Mouse (Mus musculus) cerebellum, adult 2 months (tissue): ENCODE results near the gene Krtap28-13. TPM values are rescaled to one million over a fixed set of nuclear protein-coding genes. Genes with fewer than 3 reads are reported as not detected.

ENCODE experiments used
- DNase-seq, 2 experiments: peaks; one replicate each; pipeline ENCODE4 v3.0.0; 2021
- H3K27ac ChIP-seq: fragments of 200-500 bp; 2 replicates; pipeline ENCODE4 v1.5.1; 2012; ENCODE audit warnings: low read length, control low read depth, inconsistent platforms; ENCODE audit not compliant: insufficient read depth
- H3K27me3 ChIP-seq: fragments of 200-500 bp; 2 replicates; pipeline ENCODE4 v1.6.1; 2012; ENCODE audit warnings: inconsistent platforms, mild to moderate bottlenecking, low read length, moderate library complexity; ENCODE audit not compliant: control insufficient read depth, insufficient read depth
- H3K4me1 ChIP-seq: fragments of 200-500 bp; 2 replicates; pipeline ENCODE4 v1.6.1; 2011; ENCODE audit warnings: low read length; ENCODE audit not compliant: control insufficient read depth, insufficient read depth
- H3K4me3 ChIP-seq: fragments of 200-500 bp; replicated peaks from 2 replicates; pipeline ENCODE3; 2011; ENCODE audit warnings: mild to moderate bottlenecking, low read depth, low read length, control low read depth; ENCODE audit not compliant: insufficient read depth
- CTCF ChIP-seq: fragments of 200-500 bp; IDR thresholded peaks from 2 replicates; pipeline ENCODE4 v1.5.1; 2011; ENCODE audit warnings: low read depth, mild to moderate bottlenecking, control low read depth, low read length, moderate library complexity, borderline replicate concordance; ENCODE audit not compliant: insufficient read depth
- POLR2A ChIP-seq: fragments of 200-500 bp; IDR thresholded peaks from 2 replicates; pipeline ENCODE4 v1.6.1; 2011; ENCODE audit warnings: low read length, control low read depth, borderline replicate concordance; ENCODE audit not compliant: insufficient read depth
- WGBS: fragments of 180-500 bp; shearing (Covaris S2); methylation state at CpG from one replicate; pipeline ENCODE4 v1.1.7; 2018; 5-methylcytosine and 5-hydroxymethylcytosine counted together
- polyA plus RNA-seq: library from polyadenylated mRNA; depleted of rRNA; stranded (reverse); fragments of >200 nt; gene quantifications from 2 replicates; pipeline ENCODE4 v1.2.3, GENCODE M21; 2012

Gene Krtap28-13
- polyA plus RNA-seq, 1 experiment = not detected

- no peak for TF ChIP-seq POLR2A
- no peak for TF ChIP-seq CTCF
- H3K4me3 ChIP-seq = peak within 1 kb of the TSS; percentile 59
- H3K4me1 ChIP-seq = no peaks in the 10 kb centered on the region
- peak; percentile 34 to 37 for DNase-seq
- under 1% methylated on average over 25 of the region's 25 CpGs for WGBS
- no peak within 1 kb of the TSS for H3K27ac ChIP-seq
- no peaks in the 10 kb centered on the region for H3K27me3 ChIP-seq
Observed at GRCm38 (mm10) chr1:83038109-83038672, 22.5 kb upstream of the Krtap28-13 start, which contains the start of gene Slc19a3. Gene Slc19a3 (minus strand): TSS chr1:83038448.

GRCm38 (mm10) chr1:83039080-83039479, 21.6 kb upstream of the Krtap28-13 start:
- TF ChIP-seq POLR2A = no peak
- Histone ChIP-seq H3K27ac (no peak overlapping the region), H3K27me3 (no peaks in the 10 kb centered on the region), H3K4me3 (no peak overlapping the region), H3K4me1 (no peaks in the 10 kb centered on the region)
- WGBS = 86% methylated on average over 4 of the region's 4 CpGs
- no peak for DNase-seq

- H3K27me3 ChIP-seq = no peaks in the 10 kb centered on the region
- TF ChIP-seq POLR2A = no peak
- no peak for TF ChIP-seq CTCF
- no peaks in the 10 kb centered on the region for H3K4me1 ChIP-seq
- no peak within 1 kb of the TSS for H3K4me3 ChIP-seq
- 89% methylated on average over 2 of the region's 2 CpGs for WGBS
- H3K27ac ChIP-seq = no peak within 1 kb of the TSS
- no peak for DNase-seq
Observed at GRCm38 (mm10) chr1:83042380-83042779, 18.4 kb upstream of the Krtap28-13 start, which contains the start of gene Krtap28-10. Gene Krtap28-10 (minus strand): TSS chr1:83042480.

- Histone ChIP-seq H3K27me3 (no peaks in the 10 kb centered on the region), H3K27ac (no peak within 1 kb of the TSS), H3K4me1 (no peaks in the 10 kb centered on the region), H3K4me3 (no peak within 1 kb of the TSS)
- no peak for DNase-seq
- 88% methylated on average over 5 of the region's 5 CpGs for WGBS
- TF ChIP-seq CTCF = no peak
- no peak for TF ChIP-seq POLR2A
Observed at GRCm38 (mm10) chr1:83044882-83045427, 15.8 kb upstream of the Krtap28-13 start, which contains the start of gene Gm47969. Gene Gm47969 (plus strand): TSS chr1:83044932.

DNA sequence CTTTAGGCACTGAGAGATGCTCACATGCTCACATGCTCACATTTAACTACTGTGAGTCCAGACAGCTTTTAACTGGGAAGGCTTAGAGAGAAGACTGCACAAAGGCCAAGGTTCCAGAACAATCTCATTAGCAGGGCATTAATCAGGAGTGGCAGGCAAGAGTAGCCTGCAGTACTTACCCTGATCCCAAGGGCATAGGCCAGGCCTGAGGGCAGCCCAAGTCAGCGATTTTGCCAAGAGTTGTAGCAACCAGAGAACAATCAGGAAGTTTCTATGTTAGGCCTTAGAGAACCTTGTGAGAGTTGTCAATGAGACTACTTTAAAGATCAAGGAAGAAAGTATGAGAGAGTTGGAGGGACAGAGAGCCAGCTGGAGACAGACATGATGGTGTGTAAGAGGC, 2.2 kb upstream of the Krtap28-13 start:
- H3K4me3 ChIP-seq = no peak overlapping the region
- TF ChIP-seq CTCF (no peak), POLR2A (no peak)
- no peaks in the 10 kb centered on the region for H3K4me1 ChIP-seq
- H3K27me3 ChIP-seq = no peaks in the 10 kb centered on the region
- 54% methylated on average over 1 of the region's 1 CpGs for WGBS
- no peak overlapping the region for H3K27ac ChIP-seq
- DNase-seq = no peak

- WGBS = 86% methylated on average over 9 of the region's 9 CpGs
Observed at GRCm38 (mm10) chr1:83059278-83059677, 1.5 kb upstream of the Krtap28-13 start, which contains the start of gene A030005K14Rik. Gene A030005K14Rik (minus strand): TSS chr1:83059378.

GRCm38 (mm10) chr1:83064851-83065250, 4.1 kb downstream of the Krtap28-13 start:
- TF ChIP-seq POLR2A (no peak), CTCF (peak; percentile 22; the same call in 1 of the 2 replicates)
- no peaks in the 10 kb centered on the region; the same call in 1 of the 2 replicates for H3K4me1 ChIP-seq
- DNase-seq = peak; percentile 12 to 18
- H3K4me3 ChIP-seq = no peak overlapping the region
- 16% methylated on average over 3 of the region's 3 CpGs for WGBS
- H3K27ac ChIP-seq = no peak overlapping the region
- H3K27me3 ChIP-seq = no peaks in the 10 kb centered on the region

More at GRCm38 (mm10) chr1:83059278-83059677, 1.5 kb upstream of the Krtap28-13 start, which contains the start of gene A030005K14Rik:
- H3K4me3 ChIP-seq = no peak within 1 kb of the TSS
- H3K4me1 ChIP-seq = no peaks in the 10 kb centered on the region
- H3K27me3 ChIP-seq = no peaks in the 10 kb centered on the region
- no peak for TF ChIP-seq POLR2A
- no peak for TF ChIP-seq CTCF
- no peak for DNase-seq
- no peak within 1 kb of the TSS for H3K27ac ChIP-seq

GRCm38 (mm10) chr1:83066577-83066976, 5.8 kb downstream of the Krtap28-13 start:
- Histone ChIP-seq H3K4me3 (no peak overlapping the region), H3K27me3 (no peaks in the 10 kb centered on the region), H3K27ac (no peak overlapping the region), H3K4me1 (no peaks in the 10 kb centered on the region; the same call in 1 of the 2 replicates)
- 93% methylated on average over 4 of the region's 4 CpGs for WGBS
- TF ChIP-seq CTCF = no peak
- no peak for TF ChIP-seq POLR2A
- no peak for DNase-seq
